Mouse (Mus musculus) midbrain, postnatal 0 days (tissue): Measurements from ENCODE around the gene 2210016L21Rik. TPM values are rescaled to one million over a fixed set of nuclear protein-coding genes. Genes with fewer than 3 reads are reported as not detected.

ENCODE experiments used
- ATAC-seq: fragments of 200-750 bp; cut with Nextera tagmentation; 2 replicates; pipeline ENCODE4 v1.8.0; 2017; ENCODE audit warnings: moderate number of reproducible peaks, mild to moderate bottlenecking, moderate TSS enrichment, moderate library complexity; ENCODE audit not compliant: low FRiP score
- DNase-seq: peaks from one replicate; pipeline ENCODE4 v3.0.0-alpha.2; 2015; ENCODE audit warnings: low spot score
- H3K27ac ChIP-seq: fragments of 300-500 bp; sonication (generic); 2 replicates; pipeline ENCODE4 v1.5.1; 2014; ENCODE audit warnings: low read depth, mild to moderate bottlenecking, low read length, mixed read lengths
- H3K27me3 ChIP-seq: fragments of 300-500 bp; sonication (generic); 2 replicates; pipeline ENCODE4 v1.6.1; 2014; ENCODE audit warnings: low read length, control low read depth, mixed read lengths; ENCODE audit not compliant: insufficient read depth
- H3K36me3 ChIP-seq: fragments of 300-500 bp; sonication (generic); 2 replicates; pipeline ENCODE4 v1.6.1; 2014; ENCODE audit warnings: low read length, control low read depth, mixed read lengths; ENCODE audit not compliant: insufficient read depth
- H3K4me1 ChIP-seq: fragments of 300-500 bp; sonication (generic); 2 replicates; pipeline ENCODE4 v1.6.1; 2014; ENCODE audit warnings: mild to moderate bottlenecking, control low read depth, antibody characterized with exemption, low read length, mixed read lengths; ENCODE audit not compliant: insufficient read depth
- H3K4me2 ChIP-seq: fragments of 300-500 bp; sonication (generic); 2 replicates; pipeline ENCODE4 v1.6.1; 2014; ENCODE audit warnings: low read depth, mild to moderate bottlenecking, low read length, mixed read lengths; ENCODE audit not compliant: poor library complexity, severe bottlenecking
- H3K4me3 ChIP-seq: fragments of 300-500 bp; sonication (generic); 2 replicates; pipeline ENCODE4 v1.5.1; 2014; ENCODE audit warnings: low read depth, mild to moderate bottlenecking, low read length, moderate library complexity
- H3K9ac ChIP-seq: fragments of 300-500 bp; sonication (generic); replicated peaks from 2 replicates; pipeline ENCODE4 v1.6.1; 2014; ENCODE audit warnings: mild to moderate bottlenecking, low read length, moderate library complexity, mixed read lengths; ENCODE audit not compliant: poor library complexity, severe bottlenecking
- H3K9me3 ChIP-seq: fragments of 300-500 bp; sonication (generic); 2 replicates; pipeline ENCODE4 v1.6.1; 2016; ENCODE audit warnings: low read length, control low read depth
- CTCF ChIP-seq: IDR thresholded peaks from 2 replicates; pipeline ENCODE4 v1.5.1; 2016; ENCODE audit warnings: antibody characterized with exemption, mild to moderate bottlenecking
- WGBS: fragments of 180-500 bp; shearing (Covaris S2); extraction: QIAGEN DNeasy Blood & Tissue Kit; methylation state at CpG from one replicate; pipeline ENCODE4 v1.1.7; 2014; 5-methylcytosine and 5-hydroxymethylcytosine counted together
- polyA plus RNA-seq: library from polyadenylated mRNA; unstranded; fragments of >200 nt; fragmentation: Nextera tagmentation; extraction: Ambion mirVana; gene quantifications from 2 replicates; pipeline ENCODE4 v1.2.1, GENCODE M21; 2015
- total RNA-seq: library from RNA; depleted of rRNA; stranded (reverse); fragments of >200 nt; gene quantifications from 2 replicates; pipeline ENCODE4 v1.2.3, GENCODE M21; 2014

Gene 2210016L21Rik
- total and polyA plus RNA-seq, 2 experiments from 2014 or later = 62.9 to 225 TPM

- ATAC-seq (no peak), DNase-seq (no peak)
- no peaks in the 10 kb centered on the region for H3K9me3 ChIP-seq
- no peaks in the 10 kb centered on the region for H3K36me3 ChIP-seq
- H3K27me3 ChIP-seq = no peaks in the 10 kb centered on the region
- no peak overlapping the region for H3K4me3 ChIP-seq
- peaks cover 7% of the 10 kb centered on the region; the same call in 1 of the 2 replicates for H3K4me1 ChIP-seq
- 70% methylated on average over 11 of the region's 11 CpGs for WGBS
- no peak for TF ChIP-seq CTCF
- H3K27ac ChIP-seq = no peak overlapping the region
- H3K4me2 ChIP-seq = no peak overlapping the region
- H3K9ac ChIP-seq = no peak overlapping the region
Measured at GRCm38 (mm10) chr5:114978473-114978872, 36.5 kb downstream of the 2210016L21Rik start.

- Histone ChIP-seq H3K27me3 (no peaks in the 10 kb centered on the region), H3K4me1 (peaks cover 7% of the 10 kb centered on the region; the same call in 1 of the 2 replicates), H3K36me3 (no peaks in the 10 kb centered on the region), H3K9me3 (no peaks in the 10 kb centered on the region), H3K27ac (no peak overlapping the region), H3K4me3 (peak overlapping the region; percentile 38; the same call in 1 of the 2 replicates), H3K4me2 (peak overlapping the region; percentile 74), H3K9ac (no peak overlapping the region)
- 4% methylated on average over 6 of the region's 6 CpGs for WGBS
- DNase-seq (peak; percentile 74), ATAC-seq (no peak)
- TF ChIP-seq CTCF = no peak
Measured at GRCm38 (mm10) chr5:114978888-114979249, 36.9 kb downstream of the 2210016L21Rik start.

- Histone ChIP-seq H3K27ac (no peak overlapping the region), H3K9me3 (no peaks in the 10 kb centered on the region), H3K9ac (peak overlapping the region; percentile 34; the same call in 1 of the 2 replicates), H3K36me3 (no peaks in the 10 kb centered on the region), H3K4me1 (peaks cover 7% of the 10 kb centered on the region; the same call in 1 of the 2 replicates), H3K4me2 (peak overlapping the region; percentile 74), H3K4me3 (peak overlapping the region; percentile 38), H3K27me3 (no peaks in the 10 kb centered on the region)
- peak; percentile 94 for TF ChIP-seq CTCF
- ATAC-seq = peak; percentile 44
- peak; percentile 81 for DNase-seq
- WGBS = 3% methylated on average over 32 of the region's 32 CpGs
Measured at GRCm38 (mm10) chr5:114979250-114980121, 37.5 kb downstream of the 2210016L21Rik start.

- TF ChIP-seq CTCF = no peak
- H3K27me3 ChIP-seq = no peaks in the 10 kb centered on the region
- no peaks in the 10 kb centered on the region for H3K9me3 ChIP-seq
- ATAC-seq = no peak
- peak overlapping the region; percentile 38; the same call in 1 of the 2 replicates for H3K4me3 ChIP-seq
- peak overlapping the region; percentile 74 for H3K4me2 ChIP-seq
- no peaks in the 10 kb centered on the region for H3K36me3 ChIP-seq
- H3K9ac ChIP-seq = 0 out of 2 replicates have a peak overlapping the region, but pooled peaks have one; percentile 34
- H3K27ac ChIP-seq = no peak overlapping the region
- 23% methylated on average over 16 of the region's 16 CpGs for WGBS
- H3K4me1 ChIP-seq = peaks cover 7% of the 10 kb centered on the region; the same call in 1 of the 2 replicates
- DNase-seq = no peak
Measured at GRCm38 (mm10) chr5:114980122-114980748, 38.3 kb downstream of the 2210016L21Rik start.

- no peak overlapping the region for H3K4me3 ChIP-seq
- peaks cover 7% of the 10 kb centered on the region; the same call in 1 of the 2 replicates for H3K4me1 ChIP-seq
- H3K36me3 ChIP-seq = no peaks in the 10 kb centered on the region
- no peak overlapping the region for H3K9ac ChIP-seq
- H3K9me3 ChIP-seq = no peaks in the 10 kb centered on the region
- TF ChIP-seq CTCF = no peak
- ATAC-seq (no peak), DNase-seq (no peak)
- no peak overlapping the region for H3K4me2 ChIP-seq
- 53% methylated on average over 15 of the region's 15 CpGs for WGBS
- no peak overlapping the region for H3K27ac ChIP-seq
- H3K27me3 ChIP-seq = no peaks in the 10 kb centered on the region
Measured at GRCm38 (mm10) chr5:114982001-114982400, 40.0 kb downstream of the 2210016L21Rik start.

- DNase-seq (no peak), ATAC-seq (no peak)
- H3K4me3 ChIP-seq = no peak overlapping the region
- no peaks in the 10 kb centered on the region for H3K36me3 ChIP-seq
- 0 out of 2 replicates have a peak, but pooled peaks cover 2% of the 10 kb centered on the region for H3K9me3 ChIP-seq
- no peak for TF ChIP-seq CTCF
- H3K9ac ChIP-seq = no peak overlapping the region
- no peak overlapping the region for H3K27ac ChIP-seq
- no peaks in the 10 kb centered on the region for H3K27me3 ChIP-seq
- H3K4me1 ChIP-seq = no peaks in the 10 kb centered on the region
- H3K4me2 ChIP-seq = no peak overlapping the region
Measured at GRCm38 (mm10) chr5:114985074-114985473, 43.1 kb downstream of the 2210016L21Rik start.
